8 mouse cellular contexts compared by ENCODE assay signal in genomic region chr14:114948341-114949155, GRCm38 (mm10).
DNase-seq lines count a peak whose midpoint lies in the region; ATAC-seq lines count a peak whose summit lies in the region.

No protein-coding gene starts in this region.

- H3K36me3 ChIP-seq in forebrain, embryonic 12.5 days (replicated peaks): no peaks in the 10 kb centered on the region
- H3K36me3 ChIP-seq in hindbrain, embryonic 16.5 days (ENCODE audit: control insufficient read depth, insufficient read depth, low read length): no peaks in the 10 kb centered on the region

- no peaks in the 10 kb centered on the region for H3K9me3 ChIP-seq in forebrain, embryonic 12.5 days
- no peaks in the 10 kb centered on the region for H3K9me3 ChIP-seq in hindbrain, embryonic 16.5 days (ENCODE audit: control insufficient read depth, low read length)

- ATAC-seq in forebrain, embryonic 12.5 days (ENCODE audit: low FRiP score): peak; percentile 51; the same call in 1 of the 2 replicates
- ATAC-seq in hindbrain, embryonic 16.5 days: no peak

- H3K4me3 ChIP-seq in forebrain, embryonic 12.5 days (replicated peaks): no peak overlapping the region
- peak overlapping the region; percentile 21 for H3K4me3 ChIP-seq in hindbrain, embryonic 16.5 days (ENCODE audit: low read length)

- WGBS in forebrain, embryonic 12.5 days: 46% methylated on average over 21 of the region's 21 CpGs
- WGBS in hindbrain, embryonic 16.5 days: 38% methylated on average over 21 of the region's 21 CpGs

- 0 out of 2 replicates have a peak, but pooled peaks cover 6% of the 10 kb centered on the region for H3K27me3 ChIP-seq in forebrain, embryonic 12.5 days
- no peaks in the 10 kb centered on the region for H3K27me3 ChIP-seq in hindbrain, embryonic 16.5 days (replicated peaks; ENCODE audit: control insufficient read depth, insufficient read depth, low read length)

- peak; percentile 13 for DNase-seq in layer of hippocampus, adult 9-10 months (ENCODE audit: low spot score)
- no peak for DNase-seq in layer of hippocampus, adult 8-10 months (ENCODE audit: low spot score in 2 of 2)
- peak; percentile 5 for DNase-seq in lung, postnatal 25 days (ENCODE audit: low spot score)
- peak; percentile 23 to 26 for DNase-seq in spleen, postnatal 36 days (ENCODE audit: low spot score in 2 of 2)
- no peak for DNase-seq in gastrocnemius, postnatal 25 days
- no peak for DNase-seq in right cerebral cortex, adult 18-20 months

- H3K4me2 ChIP-seq in forebrain, embryonic 12.5 days: peak overlapping the region; percentile 24
- H3K4me2 ChIP-seq in hindbrain, embryonic 16.5 days (ENCODE audit: low read length): peak overlapping the region; percentile 49

- no peak overlapping the region for H3K9ac ChIP-seq in forebrain, embryonic 12.5 days
- H3K9ac ChIP-seq in hindbrain, embryonic 16.5 days (ENCODE audit: low read depth, low read length): peak overlapping the region; percentile 48

- H3K4me1 ChIP-seq in forebrain, embryonic 12.5 days: peaks cover 21% of the 10 kb centered on the region
- H3K4me1 ChIP-seq in hindbrain, embryonic 16.5 days (ENCODE audit: control insufficient read depth, insufficient read depth, low read depth, low read length): peaks cover 4% of the 10 kb centered on the region

- peak overlapping the region; percentile 32; the same call in 1 of the 2 replicates for H3K27ac ChIP-seq in forebrain, embryonic 12.5 days
- H3K27ac ChIP-seq in hindbrain, embryonic 16.5 days (ENCODE audit: low read depth, low read length): peak overlapping the region; percentile 29; the same call in 1 of the 2 replicates

Comparison
In these comparisons a context has a peak if more than half of its experiments do, and no peak if none do; other contexts are left out.
1. DNase-seq: peak in layer of hippocampus, adult 9-10 months (single experiment), lung, postnatal 25 days (single experiment) and spleen, postnatal 36 days (2 of 2); none in layer of hippocampus, adult 8-10 months (0 of 2), gastrocnemius, postnatal 25 days (single experiment) and right cerebral cortex, adult 18-20 months (single experiment).